ENCODE assay signal across 8 mouse cellular contexts in the genomic region with DNA sequence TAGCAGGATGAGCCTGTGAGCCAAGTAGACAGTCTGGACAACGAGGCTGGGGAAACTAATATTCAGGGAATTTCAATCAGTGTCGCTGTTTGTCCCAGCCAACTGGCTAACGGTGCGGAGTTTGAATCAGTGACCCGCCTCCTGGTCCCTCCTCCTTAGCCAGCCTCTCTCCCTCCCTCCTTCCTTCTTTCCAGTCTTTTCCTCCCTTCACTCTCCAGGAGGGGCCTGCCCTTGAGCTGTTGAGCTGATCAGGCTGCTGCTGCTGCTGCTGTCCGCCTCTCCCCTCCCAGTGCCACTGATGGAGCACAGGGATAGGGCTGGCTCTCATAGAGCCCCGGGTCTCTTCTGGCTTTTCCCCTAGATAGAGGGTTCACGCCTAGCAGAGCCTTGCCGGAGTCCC. TPM values are rescaled to one million over a fixed set of nuclear protein-coding genes. Genes with fewer than 3 reads are reported as not detected.
A peak's percentile ranks its signal among the peaks of the same experiment; 100 is the strongest.
DNase-seq lines count a peak whose midpoint lies in the region; ATAC-seq and TF ChIP-seq lines count a peak whose summit lies in the region.

TSS of gene Stard8 (plus strand) at position 203 of the 400 bp plus-strand sequence.

- ATAC-seq in hindbrain, embryonic 11.5 days (ENCODE audit: low FRiP score) = no peak
- no peak for ATAC-seq in hindbrain, embryonic 13.5 days (ENCODE audit: low FRiP score)
- ATAC-seq in heart, embryonic 16.5 days (replicated peaks; ENCODE audit: extremely low read depth, insufficient read depth, low FRiP score) = peak; percentile 49
- ATAC-seq in lung, embryonic 14.5 days (ENCODE audit: insufficient read depth) = peak; percentile 92

- DNase-seq in hindbrain, embryonic 11.5 days (ENCODE audit: low spot score) = no peak
- DNase-seq in adrenal gland, postnatal 36 days = peak; percentile 49 to 64
- peak; percentile 65 for DNase-seq in lung, embryonic 14.5 days
- DNase-seq in spleen, postnatal 4 days (ENCODE audit: low spot score in 2 of 2) = no peak
- DNase-seq in urinary bladder, adult 18-20 months (ENCODE audit: low spot score in 2 of 2) = no peak
- no peak for DNase-seq in spleen, postnatal 14 days (ENCODE audit: low spot score in 2 of 2)

- H3K4me3 ChIP-seq in hindbrain, embryonic 11.5 days (ENCODE audit: low read depth, low read length) = no peak within 1 kb of the TSS
- H3K4me3 ChIP-seq in hindbrain, embryonic 13.5 days = no peak within 1 kb of the TSS
- H3K4me3 ChIP-seq in heart, embryonic 16.5 days (ENCODE audit: low read length) = peak within 1 kb of the TSS; percentile 35
- H3K4me3 ChIP-seq in lung, embryonic 14.5 days (ENCODE audit: low read depth, low read length) = no peak within 1 kb of the TSS

- WGBS in hindbrain, embryonic 11.5 days = 53% methylated on average over 9 of the region's 9 CpGs
- 58% methylated on average over 9 of the region's 9 CpGs for WGBS in hindbrain, embryonic 13.5 days
- 34% methylated on average over 9 of the region's 9 CpGs for WGBS in heart, embryonic 16.5 days
- WGBS in lung, embryonic 14.5 days = 38% methylated on average over 9 of the region's 9 CpGs

- H3K9me3 ChIP-seq in hindbrain, embryonic 11.5 days (ENCODE audit: control insufficient read depth, low read length) = no peaks in the 10 kb centered on the region
- H3K9me3 ChIP-seq in hindbrain, embryonic 13.5 days = no peaks in the 10 kb centered on the region
- no peaks in the 10 kb centered on the region for H3K9me3 ChIP-seq in heart, embryonic 16.5 days (replicated peaks; ENCODE audit: control insufficient read depth, low read length)
- H3K9me3 ChIP-seq in lung, embryonic 14.5 days (ENCODE audit: low read depth, low read length) = no peaks in the 10 kb centered on the region

- H3K9ac ChIP-seq in hindbrain, embryonic 11.5 days (ENCODE audit: low read depth, low read length) = no peak within 1 kb of the TSS
- no peak within 1 kb of the TSS for H3K9ac ChIP-seq in hindbrain, embryonic 13.5 days
- peak within 1 kb of the TSS; percentile 49 for H3K9ac ChIP-seq in heart, embryonic 16.5 days (ENCODE audit: low read length)
- no peak within 1 kb of the TSS for H3K9ac ChIP-seq in lung, embryonic 14.5 days

- H3K27ac ChIP-seq in hindbrain, embryonic 11.5 days (ENCODE audit: low read depth, low read length) = no peak within 1 kb of the TSS
- no peak within 1 kb of the TSS for H3K27ac ChIP-seq in hindbrain, embryonic 13.5 days
- H3K27ac ChIP-seq in heart, embryonic 16.5 days (ENCODE audit: low read length) = peak within 1 kb of the TSS; percentile 53
- H3K27ac ChIP-seq in lung, embryonic 14.5 days (ENCODE audit: low read depth) = 0 out of 2 replicates have a peak within 1 kb of the TSS, but pooled peaks have one; percentile 42

- H3K4me2 ChIP-seq in hindbrain, embryonic 11.5 days (replicated peaks; ENCODE audit: low read depth, low read length) = no peak within 1 kb of the TSS
- no peak within 1 kb of the TSS for H3K4me2 ChIP-seq in hindbrain, embryonic 13.5 days
- H3K4me2 ChIP-seq in heart, embryonic 16.5 days (ENCODE audit: low read depth, low read length) = peak within 1 kb of the TSS; percentile 41
- peak within 1 kb of the TSS; percentile 39 for H3K4me2 ChIP-seq in lung, embryonic 14.5 days

- TF ChIP-seq CTCF in lung, embryonic 14.5 days (IDR thresholded peaks at IDR 0.05; ENCODE audit: low read depth) = no peak

- peaks cover 4% of the 10 kb centered on the region for H3K27me3 ChIP-seq in hindbrain, embryonic 11.5 days (ENCODE audit: control insufficient read depth, insufficient read depth, low read length)
- H3K27me3 ChIP-seq in hindbrain, embryonic 13.5 days = 0 out of 2 replicates have a peak, but pooled peaks cover 9% of the 10 kb centered on the region
- no peaks in the 10 kb centered on the region; the same call in 1 of the 2 replicates for H3K27me3 ChIP-seq in heart, embryonic 16.5 days (ENCODE audit: control insufficient read depth, insufficient read depth, low read length)
- H3K27me3 ChIP-seq in lung, embryonic 14.5 days (ENCODE audit: insufficient read depth, low read length) = no peaks in the 10 kb centered on the region

- no peaks in the 10 kb centered on the region for H3K36me3 ChIP-seq in hindbrain, embryonic 11.5 days (ENCODE audit: control insufficient read depth, insufficient read depth, low read length)
- H3K36me3 ChIP-seq in hindbrain, embryonic 13.5 days = no peaks in the 10 kb centered on the region
- no peaks in the 10 kb centered on the region for H3K36me3 ChIP-seq in heart, embryonic 16.5 days (ENCODE audit: control insufficient read depth, insufficient read depth)
- H3K36me3 ChIP-seq in lung, embryonic 14.5 days (ENCODE audit: insufficient read depth) = no peaks in the 10 kb centered on the region

- H3K4me1 ChIP-seq in hindbrain, embryonic 11.5 days (replicated peaks; ENCODE audit: control insufficient read depth, insufficient read depth, low read length) = no peaks in the 10 kb centered on the region
- H3K4me1 ChIP-seq in hindbrain, embryonic 13.5 days (replicated peaks) = no peaks in the 10 kb centered on the region
- peaks cover 16% of the 10 kb centered on the region for H3K4me1 ChIP-seq in heart, embryonic 16.5 days (ENCODE audit: control insufficient read depth, insufficient read depth, low read length)
- H3K4me1 ChIP-seq in lung, embryonic 14.5 days (ENCODE audit: insufficient read depth) = no peaks in the 10 kb centered on the region

RNA-seq across cellular contexts. Expression of gene Stard8, which starts in this region (rescaled TPM):
- 8.8 and 10.1 TPM in 2 replicates for polyA plus RNA-seq in hindbrain, embryonic 11.5 days (2014; fragmentation: Nextera tagmentation; extraction: Ambion mirVana)
- polyA plus RNA-seq in hindbrain, embryonic 13.5 days (2015; fragmentation: Nextera tagmentation; extraction: Ambion mirVana) = 5.6 and 6.0 TPM in 2 replicates
- total RNA-seq in adrenal gland, postnatal 36 days (2021) = 10 to 100 TPM; 30.0 to 44.9 TPM
- 16.0 and 16.1 TPM in 2 replicates for polyA plus RNA-seq in heart, embryonic 16.5 days (2015; fragmentation: Nextera tagmentation; extraction: Ambion mirVana)
- polyA plus RNA-seq in lung, embryonic 14.5 days (2014; fragmentation: Nextera tagmentation; extraction: Ambion mirVana) = 11.3 and 11.4 TPM in 2 replicates

Comparison
In these comparisons a context has a peak if more than half of its experiments do, and no peak if none do; other contexts are left out.
1. ATAC-seq: peak in heart, embryonic 16.5 days (single experiment) and lung, embryonic 14.5 days (single experiment); none in hindbrain, embryonic 11.5 days (single experiment) and hindbrain, embryonic 13.5 days (single experiment).
2. DNase-seq: peak in adrenal gland, postnatal 36 days (2 of 2) and lung, embryonic 14.5 days (single experiment); none in hindbrain, embryonic 11.5 days (single experiment), spleen, postnatal 4 days (0 of 2), urinary bladder, adult 18-20 months (0 of 2) and spleen, postnatal 14 days (0 of 2).
3. H3K27ac ChIP-seq: peak in heart, embryonic 16.5 days (single experiment) and lung, embryonic 14.5 days (single experiment); none in hindbrain, embryonic 11.5 days (single experiment) and hindbrain, embryonic 13.5 days (single experiment).
4. H3K4me2 ChIP-seq: peak in heart, embryonic 16.5 days (single experiment) and lung, embryonic 14.5 days (single experiment); none in hindbrain, embryonic 11.5 days (single experiment) and hindbrain, embryonic 13.5 days (single experiment).